ENCODE assay signal across 8 mouse cellular contexts in genomic region chr6:127266813-127267165, GRCm38 (mm10).
DNase-seq lines count a peak whose midpoint lies in the region; ATAC-seq and TF ChIP-seq lines count a peak whose summit lies in the region.

No protein-coding gene starts in this region.

- H3K27ac ChIP-seq in CH12.LX (ENCODE audit: insufficient read depth, low read depth): peak overlapping the region; percentile 69; the same call in 1 of the 2 replicates
- no peak overlapping the region for H3K27ac ChIP-seq in hindbrain, embryonic 11.5 days (ENCODE audit: low read depth, low read length)
- no peak overlapping the region for H3K27ac ChIP-seq in limb, embryonic 11.5 days (replicated peaks; ENCODE audit: low read depth, low read length)
- 0 out of 2 replicates have a peak overlapping the region, but pooled peaks have one; percentile 17 for H3K27ac ChIP-seq in midbrain, embryonic 15.5 days

- peaks cover 4% of the 10 kb centered on the region for H3K9me3 ChIP-seq in CH12.LX (replicated peaks; ENCODE audit: low read length)
- no peaks in the 10 kb centered on the region for H3K9me3 ChIP-seq in hindbrain, embryonic 11.5 days (ENCODE audit: control insufficient read depth, low read length)
- no peaks in the 10 kb centered on the region for H3K9me3 ChIP-seq in limb, embryonic 11.5 days (ENCODE audit: control insufficient read depth, low read length)
- no peaks in the 10 kb centered on the region for H3K9me3 ChIP-seq in midbrain, embryonic 15.5 days

- peak; percentile 47 to 78; a peak in 2 of 4 replicates for TF ChIP-seq CTCF in CH12.LX (conservative IDR thresholded peaks at IDR 0.05 in 1 of 2, IDR thresholded peaks at IDR 0.05 in 1 of 2; ENCODE audit: low read depth in 2 of 2, low read length in 2 of 2)

- H3K4me3 ChIP-seq in CH12.LX (replicated peaks in 1 of 3; ENCODE audit: low read depth in 2 of 3, low read length in 2 of 3, poor library complexity in 1 of 3): peak overlapping the region in 1 of 3 experiments; percentile 40
- no peak overlapping the region for H3K4me3 ChIP-seq in hindbrain, embryonic 11.5 days (ENCODE audit: low read depth, low read length)
- H3K4me3 ChIP-seq in limb, embryonic 11.5 days (ENCODE audit: low read depth, low read length): no peak overlapping the region
- peak overlapping the region; percentile 32; the same call in 1 of the 2 replicates for H3K4me3 ChIP-seq in midbrain, embryonic 15.5 days

- dilution Hi-C loops in CH12.LX (cut with MboI; ENCODE audit: extremely low pct_ligation_motif_present, extremely low pct_unique_long_range_greater_than_20kb, low sequenced_read_pairs): no loop called here

- TF ChIP-seq EP300 in CH12.LX (IDR thresholded peaks at IDR 0.05; ENCODE audit: low read length): no peak

- TF ChIP-seq POLR2A in CH12.LX (IDR thresholded peaks at IDR 0.05; ENCODE audit: low read depth, low read length): no peak

- 37% methylated on average over 10 of the region's 10 CpGs for WGBS in hindbrain, embryonic 11.5 days
- 40% methylated on average over 10 of the region's 10 CpGs for WGBS in limb, embryonic 11.5 days
- 41% methylated on average over 10 of the region's 10 CpGs for WGBS in midbrain, embryonic 15.5 days

- TF ChIP-seq RAD21 in CH12.LX (IDR thresholded peaks at IDR 0.05; ENCODE audit: low read depth, low read length): peak; percentile 49

- peak overlapping the region; percentile 62; the same call in 1 of the 2 replicates for H3K9ac ChIP-seq in CH12.LX (ENCODE audit: insufficient read depth, low read depth)
- H3K9ac ChIP-seq in hindbrain, embryonic 11.5 days (ENCODE audit: low read depth, low read length): no peak overlapping the region; the same call in 1 of the 2 replicates
- H3K9ac ChIP-seq in limb, embryonic 11.5 days (ENCODE audit: low read length): no peak overlapping the region
- no peak overlapping the region for H3K9ac ChIP-seq in midbrain, embryonic 15.5 days

- H3K36me3 ChIP-seq in CH12.LX (replicated peaks in 1 of 2; ENCODE audit: control insufficient read depth in 1 of 2, insufficient read depth in 1 of 2, low read length in 1 of 2): no peaks in the 10 kb centered on the region
- H3K36me3 ChIP-seq in hindbrain, embryonic 11.5 days (ENCODE audit: control insufficient read depth, insufficient read depth, low read length): no peaks in the 10 kb centered on the region
- no peaks in the 10 kb centered on the region for H3K36me3 ChIP-seq in limb, embryonic 11.5 days (ENCODE audit: control insufficient read depth, insufficient read depth, low read length)
- H3K36me3 ChIP-seq in midbrain, embryonic 15.5 days (replicated peaks): no peaks in the 10 kb centered on the region

- H3K79me2 ChIP-seq in CH12.LX (replicated peaks; ENCODE audit: control insufficient read depth, extremely low read depth, insufficient read depth, poor library complexity, severe bottlenecking): no peaks in the 10 kb centered on the region

- DNase-seq in adrenal gland, postnatal 10 days: peak; percentile 20
- no peak for DNase-seq in adrenal gland, postnatal 4 days (ENCODE audit: low spot score in 2 of 2)
- DNase-seq in CH12.LX (ENCODE audit: extremely low read depth): peak; percentile 66
- peak; percentile 39 for DNase-seq in embryo, embryonic 9.5 days (ENCODE audit: extremely low spot score)
- DNase-seq in hindbrain, embryonic 11.5 days (ENCODE audit: low spot score): peak; percentile 56
- DNase-seq in limb, embryonic 11.5 days (ENCODE audit: low spot score): peak; percentile 57
- peak; percentile 16 to 48 for DNase-seq in thymus, postnatal 10 days (ENCODE audit: low spot score in 2 of 2)

- no peaks in the 10 kb centered on the region for H3K27me3 ChIP-seq in CH12.LX (replicated peaks)
- H3K27me3 ChIP-seq in hindbrain, embryonic 11.5 days (ENCODE audit: control insufficient read depth, insufficient read depth, low read length): no peaks in the 10 kb centered on the region
- H3K27me3 ChIP-seq in limb, embryonic 11.5 days (ENCODE audit: control insufficient read depth, insufficient read depth, low read length): no peaks in the 10 kb centered on the region
- no peaks in the 10 kb centered on the region for H3K27me3 ChIP-seq in midbrain, embryonic 15.5 days (replicated peaks)

- in situ Hi-C loops in CH12.LX (cut with MboI; ENCODE audit: low pct_ligation_motif_present, low pct_unique_long_range_greater_than_20kb, low sequenced_read_pairs): no loop called here

- peaks cover 33 to 79% of the 10 kb centered on the region in 2 experiments for H3K4me1 ChIP-seq in CH12.LX (ENCODE audit: control insufficient read depth in 1 of 2, insufficient read depth in 2 of 2)
- H3K4me1 ChIP-seq in hindbrain, embryonic 11.5 days (replicated peaks; ENCODE audit: control insufficient read depth, insufficient read depth, low read length): peaks cover 2% of the 10 kb centered on the region; the same call in 1 of the 2 replicates
- peaks cover 3% of the 10 kb centered on the region; the same call in 1 of the 2 replicates for H3K4me1 ChIP-seq in limb, embryonic 11.5 days (ENCODE audit: control insufficient read depth, insufficient read depth, low read length)
- peaks cover 6% of the 10 kb centered on the region; the same call in 1 of the 2 replicates for H3K4me1 ChIP-seq in midbrain, embryonic 15.5 days

- no peak overlapping the region; the same call in 1 of the 2 replicates for H3K4me2 ChIP-seq in CH12.LX (ENCODE audit: insufficient read depth, low read depth, poor library complexity, severe bottlenecking)
- H3K4me2 ChIP-seq in hindbrain, embryonic 11.5 days (replicated peaks; ENCODE audit: low read depth, low read length): no peak overlapping the region; the same call in 1 of the 2 replicates
- no peak overlapping the region for H3K4me2 ChIP-seq in limb, embryonic 11.5 days (ENCODE audit: low read depth, severe bottlenecking)
- peak overlapping the region; percentile 56 for H3K4me2 ChIP-seq in midbrain, embryonic 15.5 days

- ATAC-seq in hindbrain, embryonic 11.5 days (ENCODE audit: low FRiP score): no peak
- no peak for ATAC-seq in limb, embryonic 11.5 days (ENCODE audit: insufficient number of reproducible peaks, low FRiP score, low TSS enrichment, low read depth)
- ATAC-seq in midbrain, embryonic 15.5 days (replicated peaks): no peak

TF ChIP-seq in CH12.LX, 34 proteins besides CTCF, POLR2A, EP300 and RAD21:
- TF ChIP-seq BHLHE40 (IDR thresholded peaks at IDR 0.05; ENCODE audit: low read depth, low read length) (no peak), IRF4 (IDR thresholded peaks at IDR 0.05; ENCODE audit: low read depth, low read length) (peak; percentile 53; the same call in 1 of the 2 replicates), NELFE (IDR thresholded peaks at IDR 0.05; ENCODE audit: low read depth, low read length) (no peak), JUND (conservative IDR thresholded peaks at IDR 0.05; ENCODE audit: low read depth, low read length) (no peak), MXI1 (IDR thresholded peaks at IDR 0.05; ENCODE audit: low read depth, low read length) (no peak), MYC (IDR thresholded peaks at IDR 0.05; ENCODE audit: low read depth, low read length) (no peak), SIN3A (IDR thresholded peaks at IDR 0.05; ENCODE audit: low read length) (no peak), CHD2 (IDR thresholded peaks at IDR 0.05; ENCODE audit: low read length) (no peak), SMC3 (IDR thresholded peaks at IDR 0.05; ENCODE audit: low read depth, low read length) (peak; percentile 72), NRF1 (IDR thresholded peaks at IDR 0.05; ENCODE audit: low read depth, low read length) (no peak), ZMIZ1 (IDR thresholded peaks at IDR 0.05; ENCODE audit: low read depth, low read length) (no peak), ZC3H11A (IDR thresholded peaks at IDR 0.05; ENCODE audit: low read depth, low read length) (peak; percentile 17; the same call in 1 of the 2 replicates), UBTF (IDR thresholded peaks at IDR 0.05; ENCODE audit: low read depth, low read length) (no peak), MAX (IDR thresholded peaks at IDR 0.05; ENCODE audit: low read length) (no peak), MAFK (IDR thresholded peaks at IDR 0.05; ENCODE audit: insufficient replicate concordance, low read length) (no peak), ZNF384 (IDR thresholded peaks at IDR 0.05; ENCODE audit: low read depth, low read length) (no peak), TCF12 (IDR thresholded peaks at IDR 0.05; ENCODE audit: low read depth, low read length) (peak; percentile 28; the same call in 1 of the 2 replicates), MEF2A (IDR thresholded peaks at IDR 0.05; ENCODE audit: borderline replicate concordance, low read depth, low read length) (no peak), ETS1 (conservative IDR thresholded peaks at IDR 0.05; ENCODE audit: low read depth, low read length) (no peak), PAX5 (IDR thresholded peaks at IDR 0.05; ENCODE audit: low read length) (no peak)

Comparison
In these comparisons a context has a peak if more than half of its experiments do, and no peak if none do; other contexts are left out.
1. DNase-seq: peak in adrenal gland, postnatal 10 days (single experiment), CH12.LX (single experiment), embryo, embryonic 9.5 days (single experiment), hindbrain, embryonic 11.5 days (single experiment), limb, embryonic 11.5 days (single experiment) and thymus, postnatal 10 days (2 of 2); none in adrenal gland, postnatal 4 days (0 of 2).
2. H3K27ac ChIP-seq: peak in CH12.LX (single experiment) and midbrain, embryonic 15.5 days (single experiment); none in hindbrain, embryonic 11.5 days (single experiment) and limb, embryonic 11.5 days (single experiment).